Mouse (Mus musculus) E14TG2a.4 (cell line): ENCODE measurements around the gene 3425401B19Rik.

Experiments
- CTCF ChIP-seq: conservative IDR thresholded peaks from 2 replicates; pipeline ENCODE4 v1.5.1; 2014; ENCODE audit warnings: low read length
- NANOG ChIP-seq: IDR thresholded peaks from 2 replicates; pipeline ENCODE4 v1.6.1; 2014; ENCODE audit warnings: borderline replicate concordance, low read length, mixed read lengths
- POU5F1 ChIP-seq: IDR thresholded peaks from 2 replicates; pipeline ENCODE4 v1.6.1; 2014; ENCODE audit warnings: low read length, borderline replicate concordance

GRCm38 (mm10) chr14:32624811-32625210 lies 60.3 kb downstream of the 3425401B19Rik start:
- TF ChIP-seq CTCF: no peak
- TF ChIP-seq POU5F1: no peak
- TF ChIP-seq NANOG: no peak
